Mouse (Mus musculus) c-Kit-negative CD71-positive TER-119-positive erythroid progenitor cells, embryonic 14.5 days (primary cell): ENCODE results near the gene Tmem270.

ENCODE experiments used
- DNase-seq: peaks from one replicate; pipeline ENCODE4 v3.0.0-alpha.2; 2013; ENCODE audit warnings: low read depth, low spot score

Tmem270 gene

GRCm38 (mm10) chr5:134929988-134930387 is 23.5 kb upstream of the Tmem270 start:
- DNase-seq = no peak

GRCm38 (mm10) chr5:134926726-134927125 is 20.2 kb upstream of the Tmem270 start:
- no peak for DNase-seq

DNA sequence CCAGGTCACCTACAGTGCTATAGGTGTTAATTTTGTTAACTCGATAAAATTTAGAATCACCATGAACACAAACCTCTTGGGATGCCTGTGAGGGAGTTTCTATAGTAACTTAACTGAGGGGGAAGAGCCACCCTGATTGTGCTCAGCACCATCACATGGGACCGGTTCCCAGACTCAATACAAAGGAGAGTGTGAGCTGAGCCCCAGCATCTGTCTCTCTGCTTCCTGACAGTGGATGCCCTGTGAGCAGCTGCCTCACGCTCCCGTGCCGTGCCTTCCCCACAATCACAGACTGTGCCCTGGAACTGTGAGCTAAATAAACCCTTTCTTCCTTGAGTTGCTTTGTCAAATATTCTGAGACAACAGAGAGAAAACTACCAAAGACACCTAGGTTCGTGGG is 16.6 kb upstream of the Tmem270 start:
- DNase-seq = no peak

DNA sequence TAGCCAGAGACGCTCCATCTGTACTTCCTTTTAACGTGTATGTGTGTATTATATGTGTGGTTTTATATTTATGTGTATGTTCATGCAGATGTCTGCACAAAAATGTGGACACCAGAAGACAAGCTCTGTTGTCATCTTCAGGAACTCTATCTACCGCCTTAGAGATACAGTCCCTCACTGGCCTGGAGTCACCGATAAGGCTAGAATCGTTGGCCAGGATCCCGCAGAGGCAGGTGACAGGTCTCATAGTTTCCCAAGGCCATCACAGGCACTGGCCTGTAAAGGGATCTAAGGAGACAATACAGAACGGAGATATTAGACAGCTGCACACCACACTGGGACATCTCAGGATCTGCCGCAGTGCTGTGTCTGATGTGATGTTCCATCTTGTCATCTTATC is 14.6 kb upstream of the Tmem270 start:
- DNase-seq = no peak

- no peak for DNase-seq
Observed at GRCm38 (mm10) chr5:134920106-134920687, 13.7 kb upstream of the Tmem270 start.

DNA sequence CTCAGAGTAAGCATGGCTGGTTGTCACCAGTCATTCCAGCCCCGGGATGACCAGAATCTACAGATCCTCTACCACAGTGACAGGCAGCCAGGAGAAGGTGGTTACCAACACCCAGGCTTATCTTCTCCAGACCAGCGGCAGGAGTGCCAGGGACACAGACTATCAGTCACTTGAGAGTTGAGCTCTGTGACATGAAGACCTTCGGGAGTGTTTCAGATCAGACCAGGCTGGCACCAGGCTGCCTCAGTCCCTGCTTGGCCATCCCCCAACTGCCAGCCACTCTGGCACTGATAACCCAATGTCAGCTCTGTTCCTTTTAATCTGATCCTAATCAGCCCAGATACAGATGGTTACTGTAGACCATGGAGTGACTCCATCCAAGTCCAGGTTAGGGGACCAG is 12.6 kb upstream of the Tmem270 start:
- peak; percentile 78 for DNase-seq

- DNase-seq = peak; percentile 96
Observed at GRCm38 (mm10) chr5:134918071-134918832, 11.7 kb upstream of the Tmem270 start.

GRCm38 (mm10) chr5:134915311-134915710 is 8.8 kb upstream of the Tmem270 start, which contains the start of gene Cldn13:
TSS of gene Cldn13 (minus strand) at chr5:134915526.
- DNase-seq = peak; percentile 90

DNA sequence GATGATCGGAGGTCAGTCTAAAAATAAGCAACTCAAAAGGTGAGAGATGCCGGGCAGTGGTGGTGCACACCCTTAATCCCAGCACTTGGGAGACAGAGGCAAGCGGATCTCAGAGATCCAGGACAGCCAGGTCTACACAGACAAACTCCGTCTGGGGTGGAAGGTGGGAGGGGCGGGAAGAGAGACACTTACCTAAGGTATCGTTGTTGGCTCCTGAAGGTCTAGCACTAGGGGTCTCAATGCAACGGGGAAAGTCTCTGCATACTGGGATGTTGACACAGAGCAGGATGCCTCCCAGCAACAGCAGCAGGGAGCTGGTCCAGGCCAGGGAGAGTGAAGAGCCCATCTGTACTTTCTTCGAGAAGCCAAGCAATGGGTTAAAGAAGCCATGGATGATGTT is 8.0 kb upstream of the Tmem270 start:
- DNase-seq = no peak

- DNase-seq = peak; percentile 84
Observed at GRCm38 (mm10) chr5:134913753-134914152, 7.2 kb upstream of the Tmem270 start.

DNA sequence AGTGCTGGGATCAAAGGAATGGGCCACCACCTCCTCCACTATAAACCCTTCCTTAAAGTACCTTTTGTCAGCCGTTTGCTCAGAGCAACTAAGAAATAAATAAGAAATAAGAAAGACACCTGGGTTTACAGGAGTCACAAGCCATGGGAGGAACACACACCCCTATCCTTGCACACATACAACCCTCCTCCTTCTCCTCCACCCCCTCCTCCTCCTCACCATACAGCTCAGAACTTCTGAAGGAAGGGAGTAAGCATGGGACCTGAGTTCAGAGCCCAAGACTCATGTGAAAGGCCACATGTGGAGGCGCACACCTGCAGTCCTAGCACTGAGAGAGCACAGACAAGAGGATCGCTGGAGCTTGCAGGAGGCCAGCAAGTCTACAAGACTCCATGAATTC is 6.8 kb upstream of the Tmem270 start:
- no peak for DNase-seq

DNA sequence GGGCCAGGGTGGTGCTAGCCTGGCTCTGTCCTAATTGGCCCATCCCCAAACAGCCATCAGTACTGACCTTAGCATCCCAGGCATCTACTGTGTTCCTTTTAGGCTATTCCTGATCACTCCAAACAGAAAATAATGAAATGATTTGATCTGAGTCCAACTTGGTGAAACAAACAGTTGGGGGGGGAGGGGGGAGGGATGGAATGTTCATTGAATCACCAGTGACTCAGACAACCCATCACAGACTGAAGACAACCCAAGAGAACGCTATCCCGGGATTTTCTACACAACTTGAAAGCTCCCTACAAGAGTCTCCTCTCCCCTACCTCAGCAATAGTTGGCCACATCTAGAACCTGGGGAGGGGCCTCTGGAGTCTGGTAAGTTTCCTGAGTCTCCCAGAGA is 5.4 kb upstream of the Tmem270 start:
- DNase-seq = no peak

GRCm38 (mm10) chr5:134907135-134907534 is 602 bp upstream of the Tmem270 start:
- peak; percentile 82 for DNase-seq

DNA sequence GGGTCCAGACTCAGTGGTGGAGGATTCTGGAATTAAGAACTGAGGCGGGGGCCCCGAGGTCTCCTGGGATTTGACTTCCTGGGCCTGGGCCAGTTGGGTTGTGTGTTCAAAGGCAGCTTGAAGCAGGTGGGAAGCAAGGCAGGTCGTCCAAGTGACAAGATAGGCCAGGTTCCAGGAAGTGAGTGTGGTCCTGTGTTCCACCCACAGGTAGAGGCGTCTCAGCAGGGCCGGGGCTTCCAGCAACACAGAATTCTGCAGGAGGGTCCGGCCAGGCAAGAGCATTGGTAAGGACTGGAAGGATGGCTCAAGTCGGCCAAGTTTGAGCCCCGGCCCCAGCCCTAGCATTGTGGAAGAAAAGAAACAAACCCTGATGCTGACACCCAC is 4.9 kb downstream of the Tmem270 start:
- DNase-seq = no peak

GRCm38 (mm10) chr5:134901012-134901643 is 5.4 kb downstream of the Tmem270 start:
- no peak for DNase-seq

DNA sequence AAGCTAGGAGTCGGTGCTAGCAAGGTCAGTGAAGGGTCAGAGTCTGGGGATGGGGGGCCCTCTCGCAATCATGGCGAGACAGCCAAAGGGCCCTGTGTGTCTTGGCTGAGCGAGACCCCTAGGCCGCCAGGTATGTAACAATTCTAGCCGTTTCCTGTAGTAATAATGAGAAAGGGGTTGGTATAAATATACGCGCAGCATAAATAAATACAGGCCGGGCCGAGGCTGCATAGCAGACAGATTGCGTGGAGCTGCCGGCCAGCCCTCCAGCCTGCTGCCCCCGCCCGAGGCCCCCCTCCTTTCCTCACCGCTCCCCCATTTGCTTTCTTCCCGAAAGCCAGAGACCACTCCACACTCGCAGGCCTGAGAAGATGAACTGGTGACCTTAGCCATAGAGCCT is 8.9 kb downstream of the Tmem270 start:
- DNase-seq = no peak

DNA sequence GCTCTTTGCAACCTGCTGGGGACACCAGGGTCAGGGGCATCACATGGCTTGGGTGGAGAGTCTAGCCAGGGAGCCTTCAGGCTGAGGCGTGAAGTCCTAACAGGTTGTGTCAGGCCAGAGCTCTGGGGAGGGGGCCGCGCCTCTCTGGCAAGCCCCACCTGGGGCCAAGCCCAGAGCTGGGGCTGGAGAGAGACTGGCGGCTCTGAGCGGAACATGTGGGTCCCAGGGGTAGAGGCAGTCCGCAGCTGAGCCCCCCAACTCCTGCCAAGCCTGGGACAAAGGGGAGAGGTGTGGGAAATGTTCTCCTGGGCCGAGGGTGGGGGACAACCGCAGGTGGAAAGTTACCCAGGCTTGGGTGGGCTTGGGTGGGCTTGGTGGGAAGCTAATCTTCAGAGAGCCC is 9.6 kb downstream of the Tmem270 start:
- DNase-seq = no peak

- no peak for DNase-seq
Observed at GRCm38 (mm10) chr5:134895291-134895690, 11.2 kb downstream of the Tmem270 start.

- DNase-seq = no peak
Observed at GRCm38 (mm10) chr5:134892717-134893116, 13.8 kb downstream of the Tmem270 start.

DNA sequence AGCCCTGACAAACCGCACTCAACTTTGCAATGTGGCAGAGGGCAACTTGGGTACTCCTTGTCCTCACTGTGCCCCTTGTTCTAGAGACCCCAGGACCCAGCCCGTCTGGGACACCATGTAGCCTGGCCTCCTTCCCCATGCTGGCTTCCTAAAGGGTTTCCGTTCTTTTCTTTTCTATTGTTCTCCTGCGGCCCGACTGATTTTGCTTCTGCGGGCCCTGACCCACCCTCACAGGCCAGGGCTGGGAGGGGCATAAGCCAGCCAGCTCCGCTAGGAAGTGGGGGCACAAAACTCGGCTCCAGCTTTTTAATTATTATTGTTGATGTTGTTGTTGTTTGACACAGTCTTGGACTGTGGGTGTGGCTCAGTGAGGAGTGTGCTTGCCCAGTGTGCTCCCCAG is 15.0 kb downstream of the Tmem270 start:
- DNase-seq = no peak

- DNase-seq = no peak
Observed at GRCm38 (mm10) chr5:134890601-134891054, 15.9 kb downstream of the Tmem270 start.

GRCm38 (mm10) chr5:134888505-134888904 is 18.0 kb downstream of the Tmem270 start:
- DNase-seq = no peak
